Mouse (Mus musculus) brain, embryonic 14.5 days (tissue): ENCODE data around the gene Ccr2. TPM values are rescaled to one million over a fixed set of nuclear protein-coding genes. Genes with fewer than 3 reads are reported as not detected.

Experiments
- DNase-seq: peaks from one replicate; pipeline ENCODE4 v3.0.0-alpha.2; 2011; ENCODE audit warnings: low read depth
- CTCF ChIP-seq: fragments of 200-500 bp; IDR thresholded peaks from 2 replicates; pipeline ENCODE4 v1.5.1; 2012; ENCODE audit warnings: inconsistent platforms, mild to moderate bottlenecking, moderate library complexity, borderline replicate concordance; ENCODE audit not compliant: insufficient read depth, insufficient read length; ENCODE audit errors: extremely low read depth
- POLR2A ChIP-seq: fragments of 200-500 bp; IDR thresholded peaks from 2 replicates; pipeline ENCODE4 v1.6.1; 2012; ENCODE audit warnings: mild to moderate bottlenecking, inconsistent platforms, borderline replicate concordance; ENCODE audit not compliant: poor library complexity, insufficient read depth, insufficient read length, severe bottlenecking; ENCODE audit errors: extremely low read depth
- polyA plus RNA-seq: library from polyadenylated mRNA; depleted of rRNA; stranded (reverse); fragments of >200 nt; gene quantifications from 2 replicates; pipeline ENCODE4 v1.2.3, GENCODE M21; 2012

The Ccr2 gene
- polyA plus RNA-seq, 1 experiment, result 0.37 TPM

DNA sequence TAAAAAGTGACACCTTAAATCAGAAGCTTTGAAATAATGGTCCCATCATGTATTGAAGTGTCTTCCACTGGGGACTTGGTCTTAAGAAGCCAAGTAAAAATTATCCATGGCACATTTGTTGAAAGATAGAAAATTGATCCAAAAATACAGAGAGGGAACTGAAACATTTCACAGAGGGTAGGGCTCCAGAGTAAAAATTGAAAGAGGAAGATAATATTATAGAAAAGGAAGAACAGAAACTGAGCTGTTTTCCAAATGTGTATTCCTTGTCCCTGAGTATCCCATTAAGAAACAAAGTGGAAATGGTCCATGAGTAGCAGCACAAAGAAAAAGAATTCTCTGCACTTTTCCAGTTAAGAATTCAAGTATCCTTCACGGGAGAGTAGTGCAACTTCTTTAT is 11.3 kb upstream of the Ccr2 start:
- TF ChIP-seq POLR2A, result no peak
- no peak for TF ChIP-seq CTCF
- DNase-seq, result no peak

DNA sequence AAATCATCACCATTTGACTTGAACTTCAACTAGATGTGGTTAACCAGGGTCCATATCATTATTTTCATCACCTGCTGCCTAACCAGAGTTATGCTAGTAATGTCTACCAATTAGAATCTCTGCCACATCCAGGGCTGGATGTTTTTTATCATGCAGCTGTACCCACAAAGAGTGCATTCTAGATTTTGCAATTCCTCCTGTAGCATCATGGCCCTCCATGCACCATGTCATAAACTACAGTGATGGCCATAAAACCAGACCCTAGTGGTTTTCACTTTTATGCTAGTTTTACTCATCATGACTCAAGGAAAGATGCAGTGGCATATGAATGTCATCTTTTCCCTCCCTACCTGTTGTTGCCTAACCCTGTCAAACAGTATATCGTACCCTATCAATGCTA is 2.6 kb upstream of the Ccr2 start:
- DNase-seq, result no peak
- no peak for TF ChIP-seq CTCF
- no peak for TF ChIP-seq POLR2A

DNA sequence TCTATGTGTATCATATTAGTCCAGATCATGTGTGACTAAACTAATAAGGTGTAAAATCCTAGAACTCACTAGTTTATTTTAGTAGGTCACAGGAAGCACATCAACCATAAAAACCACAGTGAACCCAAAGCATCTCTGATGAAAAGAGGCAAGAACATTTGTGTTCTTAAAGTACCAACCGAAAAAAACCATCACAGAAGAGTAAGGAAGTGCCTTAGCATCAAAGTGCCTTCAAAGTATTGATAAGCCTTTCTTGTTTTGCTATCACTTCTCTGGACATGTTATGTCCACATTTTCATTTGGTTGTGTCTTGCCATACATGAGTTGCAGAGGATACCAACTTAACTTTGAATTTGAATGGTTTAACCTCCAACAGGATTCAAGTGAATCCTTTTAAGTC is 1.4 kb upstream of the Ccr2 start:
- DNase-seq, result no peak
- TF ChIP-seq POLR2A (no peak), CTCF (no peak)

DNA sequence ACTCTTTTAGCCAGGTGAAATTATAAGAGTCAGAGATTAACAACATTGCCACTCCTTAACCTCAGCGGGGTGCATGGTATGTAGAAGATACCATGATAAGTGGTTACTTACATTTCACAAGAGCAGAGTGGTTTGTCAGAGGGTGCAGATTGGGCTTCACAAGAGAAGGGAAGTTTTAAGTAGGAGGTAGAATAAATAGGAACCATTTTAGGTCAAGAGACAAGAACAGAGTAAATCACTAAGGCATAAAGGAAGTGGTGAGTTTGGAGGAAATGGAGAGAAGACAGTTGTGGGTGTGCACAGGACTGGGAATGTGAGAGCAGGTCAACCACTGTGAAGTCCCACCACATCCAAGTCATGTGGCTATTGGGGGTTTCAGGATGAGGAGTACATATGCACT is 1.4 kb downstream of the Ccr2 start:
- no peak for TF ChIP-seq POLR2A
- TF ChIP-seq CTCF, result no peak
- DNase-seq, result no peak

- TF ChIP-seq POLR2A (no peak), CTCF (no peak)
- DNase-seq, result no peak
Observed at GRCm38 (mm10) chr9:124105196-124105595, 3.4 kb downstream of the Ccr2 start.

GRCm38 (mm10) chr9:124107232-124107631 is 5.5 kb downstream of the Ccr2 start:
- TF ChIP-seq POLR2A (no peak), CTCF (no peak)
- DNase-seq, result no peak

GRCm38 (mm10) chr9:124108356-124109127 is 6.8 kb downstream of the Ccr2 start:
- TF ChIP-seq POLR2A, result no peak
- TF ChIP-seq CTCF, result no peak

DNA sequence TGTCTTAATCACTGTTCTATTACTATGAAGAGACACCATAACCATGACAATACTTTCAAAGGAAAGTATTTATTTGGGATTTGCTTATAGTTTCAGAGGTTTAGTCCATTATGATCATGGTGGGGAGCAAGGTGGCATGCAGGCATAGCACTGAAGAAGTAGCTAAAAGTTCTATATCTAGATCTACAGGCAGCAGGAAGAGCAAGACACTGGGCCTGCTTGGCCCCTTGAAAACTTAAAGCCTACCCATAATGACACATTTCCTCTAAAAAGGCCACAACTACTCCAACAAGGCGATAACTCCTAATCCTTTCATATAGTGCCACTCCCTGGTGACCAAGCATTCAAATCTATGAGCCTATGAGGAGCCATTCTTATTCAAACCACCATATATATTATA is 10.2 kb downstream of the Ccr2 start:
- no peak for DNase-seq

More at GRCm38 (mm10) chr9:124108356-124109127, 6.8 kb downstream of the Ccr2 start:
- no peak for DNase-seq

GRCm38 (mm10) chr9:124112591-124113239 is 11.0 kb downstream of the Ccr2 start:
- DNase-seq, result no peak

More for the DNA sequence above, 10.2 kb downstream of the Ccr2 start:
- no peak for TF ChIP-seq CTCF
- TF ChIP-seq POLR2A, result no peak

GRCm38 (mm10) chr9:124113777-124114176 is 12.0 kb downstream of the Ccr2 start:
- DNase-seq, result no peak
- TF ChIP-seq POLR2A (no peak), CTCF (no peak)

More at GRCm38 (mm10) chr9:124112591-124113239, 11.0 kb downstream of the Ccr2 start:
- no peak for TF ChIP-seq POLR2A
- no peak for TF ChIP-seq CTCF

GRCm38 (mm10) chr9:124118489-124118888 is 16.7 kb downstream of the Ccr2 start:
- TF ChIP-seq CTCF (no peak; the same call in 1 of the 2 replicates), POLR2A (no peak)
- DNase-seq, result no peak
